Mouse (Mus musculus) layer of hippocampus, postnatal 10 days (tissue): ENCODE results near the gene Fam155a. TPM values are rescaled to one million over a fixed set of nuclear protein-coding genes. Genes with fewer than 3 reads are reported as not detected.
"Not testable (repeated sequence)": the region's sequence is repeated elsewhere in the genome, so short reads cannot be mapped to it uniquely, and the experiment has no call there.

Source experiments
- DNase-seq, 2 experiments: peaks; one replicate each; pipeline ENCODE4 v3.0.0; 2021; ENCODE audit warnings: low spot score in 2 of 2
- total RNA-seq, 2 experiments: library from RNA; stranded (reverse); gene quantifications; 2 replicates each; pipeline ENCODE4 v1.2.3; 2021

The Fam155a gene
- total RNA-seq, 2 experiments from 2014 or later: 85.3 to 94.9 TPM

- no peak for DNase-seq
These were observed 78.6 kb downstream of the Fam155a start for GRCm38 (mm10) chr8:9692370-9692769.

DNA sequence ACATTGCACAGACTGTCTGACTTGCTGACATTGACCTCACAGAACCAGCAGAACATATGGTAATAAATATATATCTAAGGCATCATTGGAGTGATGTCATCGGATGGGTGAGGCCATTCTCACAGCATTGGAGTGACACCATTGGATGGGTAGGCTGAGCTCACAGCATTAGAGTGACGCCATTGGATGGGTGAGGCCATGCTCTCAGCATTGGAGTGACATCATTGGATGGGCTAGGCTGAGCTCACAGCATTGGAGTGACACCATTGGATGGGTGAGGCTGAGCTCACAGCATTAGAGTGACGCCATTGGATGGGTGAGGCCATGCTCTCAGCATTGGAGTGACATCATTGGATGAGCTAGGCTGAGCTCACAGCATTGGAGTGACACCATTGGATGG lies 110.9 kb downstream of the Fam155a start:
- not testable (repeated sequence) for DNase-seq

DNA sequence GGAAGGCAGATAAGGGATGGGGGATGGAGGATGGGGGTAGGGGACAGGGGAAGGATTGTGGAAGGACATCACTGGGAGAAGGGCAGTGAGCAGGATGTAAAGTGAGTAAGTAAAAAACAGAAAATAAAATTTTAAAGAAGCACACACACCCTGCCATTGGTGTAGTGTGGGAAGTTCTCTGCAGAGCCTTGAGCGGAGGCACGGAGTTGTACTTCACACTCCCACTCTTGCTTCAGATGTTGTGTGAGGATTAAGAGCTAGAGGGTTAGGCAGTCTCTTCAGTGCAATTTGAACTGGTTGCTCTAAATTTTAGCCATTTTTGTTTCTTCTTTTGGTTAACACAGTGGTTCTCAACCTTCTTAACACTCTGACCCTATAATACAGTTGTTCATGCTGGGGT lies 114.1 kb downstream of the Fam155a start:
- DNase-seq: no peak

DNA sequence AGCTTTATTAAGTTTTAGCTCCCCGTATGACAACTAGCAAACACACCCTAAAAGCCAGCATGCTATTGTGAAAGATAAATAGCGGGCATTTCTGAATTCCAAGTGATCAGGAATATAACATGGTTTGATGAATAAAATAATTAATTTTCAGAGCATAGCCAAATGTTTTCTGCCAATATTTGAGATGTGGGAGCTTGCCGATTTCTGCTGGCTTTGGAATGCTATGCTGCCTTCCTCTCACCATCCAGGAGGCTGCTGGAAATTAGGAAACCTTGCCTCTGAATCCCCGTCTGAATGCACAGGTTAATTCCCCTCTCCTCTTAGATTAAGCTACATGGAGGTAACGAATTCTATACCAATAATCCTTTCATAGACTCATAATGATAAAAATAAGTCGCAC lies 116.1 kb downstream of the Fam155a start:
- DNase-seq: peak; percentile 22 to 37

GRCm38 (mm10) chr8:9653643-9654042 lies 117.3 kb downstream of the Fam155a start:
- no peak for DNase-seq

- no peak for DNase-seq
These were observed 132.8 kb downstream of the Fam155a start for GRCm38 (mm10) chr8:9638162-9638561.

DNA sequence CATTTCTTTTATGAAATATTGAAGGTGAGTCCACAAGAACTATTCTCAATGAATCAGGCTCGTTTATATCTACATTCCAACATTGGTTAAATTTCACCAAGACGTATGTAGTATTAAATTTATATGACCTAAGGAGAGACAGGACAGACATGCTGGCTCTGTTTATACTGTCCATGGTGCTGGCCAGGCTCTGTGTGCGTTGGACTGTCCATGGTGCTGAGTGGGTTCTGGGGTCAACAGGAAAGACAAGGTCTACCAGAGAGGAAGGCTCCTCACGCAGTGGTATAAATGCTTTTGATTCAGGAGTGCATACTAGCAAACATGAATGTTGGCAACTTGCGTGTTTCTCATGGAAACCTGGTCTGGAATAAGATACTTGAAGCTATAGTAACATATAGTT lies 135.7 kb downstream of the Fam155a start:
- no peak for DNase-seq

DNA sequence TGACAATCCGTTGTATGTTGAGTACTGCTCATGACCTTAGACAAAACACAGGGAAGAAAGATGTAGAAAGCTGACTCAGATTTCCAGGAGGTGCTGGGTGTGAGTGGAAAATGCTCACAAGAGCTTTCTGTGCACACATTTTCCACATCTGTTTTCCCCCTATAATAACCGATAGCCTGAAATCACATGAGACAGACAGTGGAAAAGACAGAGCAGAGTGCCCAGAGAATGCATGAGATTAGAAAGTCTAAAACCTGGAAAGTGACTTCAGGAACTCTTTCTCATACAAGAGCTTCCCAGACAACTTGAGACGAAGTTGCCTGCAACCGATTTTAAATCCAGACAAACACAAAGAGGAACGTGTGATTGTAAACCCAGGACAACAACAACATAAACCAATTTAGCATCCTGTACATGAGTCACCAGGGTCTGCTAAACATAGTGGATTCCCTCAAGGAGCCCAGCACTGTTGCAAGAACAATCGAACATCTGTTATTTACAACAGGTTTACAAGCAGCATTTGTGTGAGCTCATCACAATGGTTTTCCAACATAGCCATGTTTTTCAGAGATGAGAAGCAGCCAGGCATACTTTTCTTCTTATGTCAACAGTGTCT lies 163.8 kb downstream of the Fam155a start:
- DNase-seq: no peak

DNA sequence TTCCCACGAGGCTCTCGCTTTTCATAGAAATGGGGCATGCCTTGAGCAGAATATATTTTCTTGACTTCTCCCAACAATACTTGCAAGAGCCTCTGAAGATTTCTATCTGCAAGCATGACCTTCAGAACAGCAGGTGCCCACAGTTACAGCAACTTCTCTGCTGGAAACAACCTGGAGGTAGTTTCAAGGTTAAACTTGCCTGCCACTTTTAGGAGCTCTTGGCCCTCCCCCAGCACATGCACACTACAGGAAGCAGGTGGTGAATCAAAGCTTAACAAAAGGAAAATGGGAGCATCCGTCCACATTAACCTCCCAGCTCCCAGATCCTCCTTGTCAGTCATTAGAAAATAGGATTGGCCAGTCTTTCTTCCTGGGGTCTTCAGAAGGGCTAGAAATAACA lies 175.0 kb downstream of the Fam155a start:
- DNase-seq: no peak

- DNase-seq: no peak
These were observed 189.1 kb downstream of the Fam155a start for GRCm38 (mm10) chr8:9581836-9582235.

DNA sequence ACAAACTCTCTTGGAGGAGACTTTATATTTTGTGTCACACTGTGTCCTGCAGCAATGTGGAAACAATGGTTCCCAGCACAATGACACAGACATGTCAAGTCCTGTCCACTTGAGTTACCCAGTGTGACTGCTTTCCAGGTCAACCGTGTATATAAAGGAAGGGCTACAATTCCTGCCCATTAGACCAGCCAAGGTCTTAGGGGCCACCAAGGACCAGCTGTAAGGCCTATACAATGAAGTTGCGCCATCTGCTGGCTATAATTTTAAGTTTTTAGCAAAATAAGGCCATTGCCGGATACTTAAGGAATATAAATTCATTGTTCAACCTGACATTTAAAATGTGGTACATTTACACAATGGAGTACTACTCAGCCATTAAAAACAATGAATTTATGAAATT lies 190.8 kb downstream of the Fam155a start:
- no peak for DNase-seq

GRCm38 (mm10) chr8:9571977-9572376 lies 199.0 kb downstream of the Fam155a start:
- no peak for DNase-seq

GRCm38 (mm10) chr8:9569516-9570170 lies 201.3 kb downstream of the Fam155a start:
- peak in 1 of 2 experiments; percentile 22 for DNase-seq

- no peak for DNase-seq
These were observed 221.8 kb downstream of the Fam155a start for GRCm38 (mm10) chr8:9549199-9549598.

- no peak for DNase-seq
These were observed 223.4 kb downstream of the Fam155a start for GRCm38 (mm10) chr8:9547558-9547954.

DNA sequence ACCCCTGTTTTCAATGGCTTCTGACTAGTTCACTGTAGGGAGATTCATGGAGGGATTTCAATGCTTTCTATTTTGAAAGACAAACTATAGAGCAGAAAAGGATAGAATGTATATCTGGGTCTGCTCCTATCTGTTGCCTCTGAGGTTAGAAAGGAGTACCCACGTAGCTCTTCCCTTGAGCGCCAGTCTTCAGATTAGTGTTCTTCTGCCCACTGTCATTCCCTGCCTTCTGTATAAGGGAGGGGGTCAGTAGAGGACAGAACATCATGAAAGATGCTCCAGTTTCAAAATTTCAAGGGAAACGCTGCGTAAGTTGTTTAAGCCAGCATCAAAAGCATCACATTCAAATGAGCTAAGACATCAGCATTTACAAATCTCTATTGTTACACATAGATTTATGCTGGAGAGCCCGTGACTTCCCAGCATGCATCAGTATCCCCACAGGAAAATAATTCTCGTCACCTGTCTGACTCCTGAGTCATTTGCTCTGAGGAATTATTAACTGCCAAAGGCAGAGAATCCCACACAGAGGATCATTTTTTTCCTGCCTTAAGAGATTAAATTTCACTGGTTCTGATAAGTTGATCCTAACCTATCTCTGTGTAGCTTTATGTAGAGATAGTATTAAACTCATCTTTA lies 223.9 kb downstream of the Fam155a start:
- DNase-seq: no peak

GRCm38 (mm10) chr8:9546429-9546828 lies 224.5 kb downstream of the Fam155a start:
- no peak for DNase-seq

- no peak for DNase-seq
These were observed 225.3 kb downstream of the Fam155a start for GRCm38 (mm10) chr8:9545665-9546064.

- DNase-seq: no peak
These were observed 235.1 kb downstream of the Fam155a start for GRCm38 (mm10) chr8:9535730-9536372.

- DNase-seq: no peak
These were observed 244.4 kb downstream of the Fam155a start for GRCm38 (mm10) chr8:9526515-9526914.

DNA sequence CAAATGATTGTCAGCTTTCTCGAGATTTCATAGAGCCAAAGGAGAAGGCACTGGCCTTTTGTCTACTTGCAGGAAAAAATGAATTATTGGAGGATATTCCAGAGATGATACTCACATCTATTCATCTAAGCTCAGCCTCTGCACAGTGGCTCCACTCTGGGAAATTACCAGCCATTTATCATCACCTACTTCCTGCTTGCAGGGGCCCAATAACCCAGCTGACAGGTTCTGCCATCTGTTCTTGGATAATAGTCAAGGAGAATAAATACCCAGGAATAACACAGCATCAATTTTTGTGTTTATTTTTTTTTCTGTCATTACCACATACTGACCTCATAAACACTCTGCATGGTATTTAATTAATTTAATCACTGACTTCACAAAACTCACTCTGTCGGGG lies 249.4 kb downstream of the Fam155a start:
- DNase-seq: no peak

- no peak for DNase-seq
These were observed 270.2 kb downstream of the Fam155a start for GRCm38 (mm10) chr8:9500751-9501150.
